Comparison of ENCODE assay signal across 8 mouse cellular contexts in genomic region chr10:122895121-122895770, GRCm38 (mm10).
DNase-seq lines count a peak whose midpoint lies in the region; ATAC-seq and TF ChIP-seq lines count a peak whose summit lies in the region.

No protein-coding gene starts in this region.

- no peaks in the 10 kb centered on the region for H3K27me3 ChIP-seq in liver, embryonic 12.5 days (replicated peaks)
- H3K27me3 ChIP-seq in hindbrain, embryonic 11.5 days (ENCODE audit: control insufficient read depth, insufficient read depth, low read length), result no peaks in the 10 kb centered on the region
- no peaks in the 10 kb centered on the region for H3K27me3 ChIP-seq in liver, embryonic 14.5 days (ENCODE audit: control insufficient read depth, insufficient read depth, low read length)
- no peaks in the 10 kb centered on the region for H3K27me3 ChIP-seq in neural tube, embryonic 14.5 days (ENCODE audit: control insufficient read depth, insufficient read depth, low read length)

- DNase-seq in liver, result peak; percentile 25
- DNase-seq in brain, embryonic 14.5 days (ENCODE audit: low read depth), result peak; percentile 57
- DNase-seq in hindbrain, embryonic 11.5 days (ENCODE audit: low spot score), result peak; percentile 63
- DNase-seq in liver, embryonic 14.5 days (ENCODE audit: low read depth in 3 of 3, low spot score in 3 of 3), result no peak
- no peak for DNase-seq in right cerebral cortex, postnatal 25 days

- no peak overlapping the region for H3K4me3 ChIP-seq in liver, embryonic 12.5 days
- H3K4me3 ChIP-seq in hindbrain, embryonic 11.5 days (ENCODE audit: low read depth, low read length), result no peak overlapping the region
- no peak overlapping the region for H3K4me3 ChIP-seq in liver, embryonic 14.5 days (ENCODE audit: insufficient read depth in 1 of 2, low read depth in 2 of 2, low read length in 2 of 2)
- no peak overlapping the region for H3K4me3 ChIP-seq in neural tube, embryonic 14.5 days (ENCODE audit: low read depth, low read length)

- H3K36me3 ChIP-seq in liver, embryonic 12.5 days, result no peaks in the 10 kb centered on the region
- H3K36me3 ChIP-seq in hindbrain, embryonic 11.5 days (ENCODE audit: control insufficient read depth, insufficient read depth, low read length), result no peaks in the 10 kb centered on the region
- no peaks in the 10 kb centered on the region for H3K36me3 ChIP-seq in liver, embryonic 14.5 days (replicated peaks; ENCODE audit: control insufficient read depth, insufficient read depth, low read depth)
- H3K36me3 ChIP-seq in neural tube, embryonic 14.5 days (ENCODE audit: control insufficient read depth, insufficient read depth, low read length), result no peaks in the 10 kb centered on the region

- no peak overlapping the region for H3K9ac ChIP-seq in liver, embryonic 12.5 days
- no peak overlapping the region for H3K9ac ChIP-seq in hindbrain, embryonic 11.5 days (ENCODE audit: low read depth, low read length)
- H3K9ac ChIP-seq in liver, embryonic 14.5 days (replicated peaks), result no peak overlapping the region
- no peak overlapping the region for H3K9ac ChIP-seq in neural tube, embryonic 14.5 days (replicated peaks; ENCODE audit: low read depth, low read length)

- H3K27ac ChIP-seq in liver, embryonic 12.5 days, result no peak overlapping the region
- no peak overlapping the region for H3K27ac ChIP-seq in hindbrain, embryonic 11.5 days (ENCODE audit: low read depth, low read length)
- no peak overlapping the region for H3K27ac ChIP-seq in liver, embryonic 14.5 days
- peak overlapping the region; percentile 56; the same call in 1 of the 2 replicates for H3K27ac ChIP-seq in neural tube, embryonic 14.5 days (ENCODE audit: low read depth, low read length)

- H3K4me2 ChIP-seq in liver, embryonic 12.5 days, result no peak overlapping the region
- H3K4me2 ChIP-seq in hindbrain, embryonic 11.5 days (replicated peaks; ENCODE audit: low read depth, low read length), result no peak overlapping the region
- no peak overlapping the region for H3K4me2 ChIP-seq in liver, embryonic 14.5 days (ENCODE audit: low read depth)
- no peak overlapping the region for H3K4me2 ChIP-seq in neural tube, embryonic 14.5 days (ENCODE audit: low read depth, low read length)

- no peak for TF ChIP-seq POLR2A in brain, embryonic 14.5 days (IDR thresholded peaks at IDR 0.05; ENCODE audit: borderline replicate concordance, extremely low read depth, insufficient read depth, insufficient read length, poor library complexity, severe bottlenecking)

- no peaks in the 10 kb centered on the region for H3K9me3 ChIP-seq in liver, embryonic 12.5 days (replicated peaks)
- no peaks in the 10 kb centered on the region for H3K9me3 ChIP-seq in hindbrain, embryonic 11.5 days (ENCODE audit: control insufficient read depth, low read length)
- H3K9me3 ChIP-seq in liver, embryonic 14.5 days (ENCODE audit: control insufficient read depth, low read length), result no peaks in the 10 kb centered on the region
- H3K9me3 ChIP-seq in neural tube, embryonic 14.5 days (ENCODE audit: control insufficient read depth, low read length), result no peaks in the 10 kb centered on the region

- no peak for ATAC-seq in liver, embryonic 12.5 days
- ATAC-seq in erythroid progenitor cell, adult 5-6 weeks (replicated peaks; ENCODE audit: low FRiP score, poor library complexity, severe bottlenecking), result peak; percentile 54; the same call in 1 of the 2 replicates
- peak; percentile 52; the same call in 1 of the 2 replicates for ATAC-seq in hindbrain, embryonic 11.5 days (ENCODE audit: low FRiP score)
- ATAC-seq in liver, embryonic 14.5 days (ENCODE audit: insufficient read depth), result no peak
- ATAC-seq in neural tube, embryonic 14.5 days (ENCODE audit: low read depth), result 0 out of 2 replicates have a peak, but pooled peaks have one; percentile 10

- WGBS in liver, embryonic 12.5 days (ENCODE audit: insufficient replicate concordance), result 60% methylated on average over 12 of the region's 12 CpGs
- 77% methylated on average over 12 of the region's 12 CpGs for WGBS in hindbrain, embryonic 11.5 days
- WGBS in liver, embryonic 14.5 days (ENCODE audit: insufficient replicate concordance), result 62% methylated on average over 12 of the region's 12 CpGs
- WGBS in neural tube, embryonic 14.5 days, result 76% methylated on average over 12 of the region's 12 CpGs

- no peak for TF ChIP-seq EP300 in liver, embryonic 14.5 days (IDR thresholded peaks at IDR 0.05; ENCODE audit: low read depth)

- TF ChIP-seq CTCF in brain, embryonic 14.5 days (IDR thresholded peaks at IDR 0.05; ENCODE audit: borderline replicate concordance, extremely low read depth, insufficient read depth, insufficient read length), result peak; percentile 49; the same call in 1 of the 2 replicates
- TF ChIP-seq CTCF in liver, embryonic 14.5 days (IDR thresholded peaks at IDR 0.05; ENCODE audit: low read depth), result peak; percentile 65

- no peaks in the 10 kb centered on the region for H3K4me1 ChIP-seq in liver, embryonic 12.5 days
- H3K4me1 ChIP-seq in hindbrain, embryonic 11.5 days (replicated peaks; ENCODE audit: control insufficient read depth, insufficient read depth, low read length), result 0 out of 2 replicates have a peak, but pooled peaks cover 3% of the 10 kb centered on the region
- H3K4me1 ChIP-seq in liver, embryonic 14.5 days (replicated peaks; ENCODE audit: control insufficient read depth in 2 of 2, insufficient read depth in 2 of 2, low read length in 1 of 2), result 0 out of 4 replicates have a peak, but pooled peaks cover 0 to 2% of the 10 kb centered on the region in 2 experiments
- H3K4me1 ChIP-seq in neural tube, embryonic 14.5 days (ENCODE audit: control insufficient read depth, insufficient read depth, low read length), result no peaks in the 10 kb centered on the region

Comparison
In these comparisons a context has a peak if more than half of its experiments do, and no peak if none do; other contexts are left out.
1. DNase-seq: peak in liver (single experiment), brain, embryonic 14.5 days (single experiment) and hindbrain, embryonic 11.5 days (single experiment); none in liver, embryonic 14.5 days (0 of 3) and right cerebral cortex, postnatal 25 days (single experiment).
2. ATAC-seq: peak in erythroid progenitor cell, adult 5-6 weeks (single experiment), hindbrain, embryonic 11.5 days (single experiment) and neural tube, embryonic 14.5 days (single experiment); none in liver, embryonic 12.5 days (single experiment) and liver, embryonic 14.5 days (single experiment).